24 mouse cellular contexts compared by ENCODE assay signal in genomic region chr12:70161057-70161456, GRCm38 (mm10). TPM values are rescaled to one million over a fixed set of nuclear protein-coding genes. Genes with fewer than 3 reads are reported as not detected.
A peak's percentile ranks its signal among the peaks of the same experiment; 100 is the strongest.
DNase-seq lines count a peak whose midpoint lies in the region; ATAC-seq and TF ChIP-seq lines count a peak whose summit lies in the region.
"Had no signal": no experiment of that assay in that cellular context is flagged by ENCODE, and none has a peak within 500 bp of the region (broad histone marks: within the 10 kb centered on the region; RNA-seq: fewer than 3 reads in every experiment).

No protein-coding gene starts in this region.

- H3K4me2 ChIP-seq in lung, embryonic 14.5 days = no peak overlapping the region
- H3K4me2 ChIP-seq in lung, postnatal 0 days (replicated peaks; ENCODE audit: low read depth, low read length) = no peak overlapping the region
- H3K4me2 ChIP-seq: embryonic facial prominence, embryonic 13.5 days; forebrain, embryonic 12.5 days; forebrain, embryonic 15.5 days; heart, embryonic 11.5 days; hindbrain, embryonic 12.5 days; hindbrain, embryonic 15.5 days had no signal

- H3K9me3 ChIP-seq in lung, embryonic 14.5 days (ENCODE audit: low read depth, low read length) = no peaks in the 10 kb centered on the region
- H3K9me3 ChIP-seq in lung, postnatal 0 days (ENCODE audit: low read length) = no peaks in the 10 kb centered on the region
- H3K9me3 ChIP-seq: embryonic facial prominence, embryonic 10.5 days; embryonic facial prominence, embryonic 13.5 days; forebrain, embryonic 12.5 days; forebrain, embryonic 15.5 days; hindbrain, embryonic 12.5 days; hindbrain, embryonic 15.5 days had no signal

- no peak overlapping the region for H3K4me3 ChIP-seq in lung, embryonic 14.5 days (ENCODE audit: low read depth, low read length)
- no peak overlapping the region for H3K4me3 ChIP-seq in lung, postnatal 0 days (ENCODE audit: low read depth, low read length)
- H3K4me3 ChIP-seq: embryonic facial prominence, embryonic 10.5 days; embryonic facial prominence, embryonic 13.5 days; erythroblast, embryonic 14.5 days; forebrain, embryonic 12.5 days; forebrain, embryonic 15.5 days; hindbrain, embryonic 12.5 days; hindbrain, embryonic 15.5 days had no signal

- 0 out of 2 replicates have a peak, but pooled peaks cover 3% of the 10 kb centered on the region for H3K4me1 ChIP-seq in lung, embryonic 14.5 days (ENCODE audit: insufficient read depth)
- no peaks in the 10 kb centered on the region; the same call in 1 of the 2 replicates for H3K4me1 ChIP-seq in lung, postnatal 0 days (ENCODE audit: insufficient read depth, low read depth, low read length)
- H3K4me1 ChIP-seq: forebrain, embryonic 12.5 days; forebrain, embryonic 15.5 days; hindbrain, embryonic 12.5 days; hindbrain, embryonic 15.5 days had no signal

- 34% methylated on average over 5 of the region's 5 CpGs for WGBS in lung, embryonic 14.5 days
- 50% methylated on average over 5 of the region's 5 CpGs for WGBS in lung, postnatal 0 days

- no peak for TF ChIP-seq CTCF in lung, embryonic 14.5 days (IDR thresholded peaks at IDR 0.05; ENCODE audit: low read depth)
- TF ChIP-seq CTCF in lung, postnatal 0 days (IDR thresholded peaks at IDR 0.05) = no peak

- no peak for TF ChIP-seq EP300 in lung, postnatal 0 days (IDR thresholded peaks at IDR 0.05)

- no peaks in the 10 kb centered on the region for H3K27me3 ChIP-seq in lung, embryonic 14.5 days (ENCODE audit: insufficient read depth, low read length)
- no peaks in the 10 kb centered on the region for H3K27me3 ChIP-seq in lung, postnatal 0 days (replicated peaks; ENCODE audit: insufficient read depth, low read length)
- H3K27me3 ChIP-seq: embryonic facial prominence, embryonic 13.5 days; forebrain, embryonic 12.5 days; forebrain, embryonic 15.5 days; hindbrain, embryonic 12.5 days; hindbrain, embryonic 15.5 days had no signal

- no peak overlapping the region for H3K27ac ChIP-seq in lung, embryonic 14.5 days (ENCODE audit: low read depth)
- no peak overlapping the region for H3K27ac ChIP-seq in lung, postnatal 0 days (ENCODE audit: low read length)
- H3K27ac ChIP-seq: embryonic facial prominence, embryonic 10.5 days; embryonic facial prominence, embryonic 13.5 days; forebrain, embryonic 12.5 days; forebrain, embryonic 15.5 days; hindbrain, embryonic 12.5 days; hindbrain, embryonic 15.5 days had no signal

- H3K36me3 ChIP-seq in lung, embryonic 14.5 days (ENCODE audit: insufficient read depth) = no peaks in the 10 kb centered on the region
- no peaks in the 10 kb centered on the region for H3K36me3 ChIP-seq in lung, postnatal 0 days (ENCODE audit: insufficient read depth, low read length)
- H3K36me3 ChIP-seq: embryonic facial prominence, embryonic 10.5 days; embryonic facial prominence, embryonic 13.5 days; forebrain, embryonic 12.5 days; forebrain, embryonic 15.5 days; hindbrain, embryonic 12.5 days; hindbrain, embryonic 15.5 days had no signal

- peak; percentile 69; the same call in 1 of the 2 replicates for ATAC-seq in lung, embryonic 14.5 days (ENCODE audit: insufficient read depth)
- ATAC-seq in lung, postnatal 0 days = peak; percentile 46
- no peak for ATAC-seq in inflammation-experienced regulatory T-cells, adult 6 months
- ATAC-seq: forebrain, embryonic 15.5 days had no signal

- peak; percentile 84 for DNase-seq in lung, embryonic 14.5 days
- DNase-seq in lung, postnatal 36 days = no peak
- peak; percentile 53 for DNase-seq in lung, postnatal 0 days (ENCODE audit: low spot score)
- no peak for DNase-seq in lung, adult 18-20 months
- DNase-seq in Muller cell, postnatal 12 days (ENCODE audit: inconsistent ontology term) = peak; percentile 50
- DNase-seq: adrenal gland, adult 2 months; adrenal gland, postnatal 14 days; cerebellum, adult 11 months; cerebellum, adult 8-10 months; cerebellum, postnatal 10 days; cerebellum, postnatal 36 days; embryo, embryonic 11 days; gastrocnemius, postnatal 25 days had no signal

- no peak overlapping the region for H3K9ac ChIP-seq in lung, embryonic 14.5 days
- H3K9ac ChIP-seq in lung, postnatal 0 days (replicated peaks; ENCODE audit: low read depth) = no peak overlapping the region
- H3K9ac ChIP-seq: embryonic facial prominence, embryonic 13.5 days; forebrain, embryonic 12.5 days; forebrain, embryonic 15.5 days; hindbrain, embryonic 12.5 days; hindbrain, embryonic 15.5 days had no signal

RNA-seq across cellular contexts. Expression of gene Abhd12b, which starts 7.1 kb away (rescaled TPM):
- polyA plus RNA-seq in lung, embryonic 14.5 days (2014; fragmentation: Nextera tagmentation; extraction: Ambion mirVana) = 0.12 and 0.24 TPM in 2 replicates
- polyA plus RNA-seq in lung, postnatal 0 days (2015; fragmentation: Nextera tagmentation; extraction: Ambion mirVana) = 0.45 and 0.57 TPM in 2 replicates
- polyA plus RNA-seq in inflammation-experienced regulatory T-cells, adult 6 months (2017; shearing (Covaris generic)) = 1 to 10 TPM in 2 of 3 experiments, under 1 TPM in 1; 0.53 to 3.1 (median 1.9) TPM
- polyA plus RNA-seq: adrenal gland, adult 2 months; embryonic facial prominence, embryonic 10.5 days; erythroblast, embryonic 14.5 days; forebrain, embryonic 12.5 days; forebrain, embryonic 15.5 days; heart, embryonic 11.5 days; heart, embryonic 14.5 days; heart, postnatal 0 days; hindbrain, embryonic 12.5 days; hindbrain, embryonic 15.5 days had no signal

RNA-seq across cellular contexts. Expression of gene Nin, which starts 47.5 kb away (rescaled TPM):
- polyA plus RNA-seq in lung, embryonic 14.5 days (2014; fragmentation: Nextera tagmentation; extraction: Ambion mirVana) = 20.8 and 25.1 TPM in 2 replicates
- 8.3 and 8.6 TPM in 2 replicates for polyA plus RNA-seq in lung, postnatal 0 days (2015; fragmentation: Nextera tagmentation; extraction: Ambion mirVana)
- polyA plus RNA-seq in inflammation-experienced regulatory T-cells, adult 6 months (2017; shearing (Covaris generic)) = 10 to 100 TPM; 14.6 to 25.0 (median 24.6) TPM

Comparison
In these comparisons a context has a peak if more than half of its experiments do, and no peak if none do; other contexts are left out.
1. DNase-seq: peak in lung, embryonic 14.5 days (single experiment), lung, postnatal 0 days (single experiment) and Muller cell, postnatal 12 days (single experiment); none in lung, postnatal 36 days (single experiment) and lung, adult 18-20 months (0 of 2).